Mouse (Mus musculus): ENCODE measurements around the gene Drd4. TPM values are rescaled to one million over a fixed set of nuclear protein-coding genes. Genes with fewer than 3 reads are reported as not detected.

The Drd4 gene
- polyA plus RNA-seq, 1 experiment from 2014 or later = 0.33 TPM

GRCm38 (mm10) chr7:141336296-141336695 is 44.5 kb downstream of the Drd4 start:
- Histone ChIP-seq H3K4me1 (replicated peaks; ENCODE audit: control insufficient read depth, insufficient read depth, low read length) (peaks cover 8% of the 10 kb centered on the region; the same call in 1 of the 2 replicates), H3K9ac (ENCODE audit: low read depth, low read length) (no peak overlapping the region), H3K9me3 (ENCODE audit: control insufficient read depth) (no peaks in the 10 kb centered on the region), H3K27me3 (replicated peaks; ENCODE audit: control insufficient read depth, insufficient read depth, low read length) (no peaks in the 10 kb centered on the region), H3K36me3 (ENCODE audit: control insufficient read depth, insufficient read depth) (peaks cover 23% of the 10 kb centered on the region; the same call in 1 of the 2 replicates), H3K4me2 (replicated peaks; ENCODE audit: low read depth) (no peak overlapping the region), H3K27ac (ENCODE audit: low read depth, low read length) (no peak overlapping the region), H3K4me3 (ENCODE audit: low read depth, low read length) (no peak overlapping the region)
- TF ChIP-seq CTCF (IDR thresholded peaks at IDR 0.05; ENCODE audit: low read depth) = no peak
- 78% methylated on average over 3 of the region's 3 CpGs for WGBS
- no peak for ATAC-seq

GRCm38 (mm10) chr7:141337716-141338416 is 46.1 kb downstream of the Drd4 start:
- ATAC-seq = no peak
- no peak for TF ChIP-seq CTCF (IDR thresholded peaks at IDR 0.05; ENCODE audit: low read depth)
- Histone ChIP-seq H3K9ac (ENCODE audit: low read depth, low read length) (no peak overlapping the region), H3K4me3 (ENCODE audit: low read depth, low read length) (peak overlapping the region; percentile 57; the same call in 1 of the 2 replicates), H3K36me3 (ENCODE audit: control insufficient read depth, insufficient read depth) (peaks cover 27% of the 10 kb centered on the region; the same call in 1 of the 2 replicates), H3K4me1 (replicated peaks; ENCODE audit: control insufficient read depth, insufficient read depth, low read length) (peaks cover 16% of the 10 kb centered on the region; the same call in 1 of the 2 replicates), H3K4me2 (replicated peaks; ENCODE audit: low read depth) (peak overlapping the region; percentile 73), H3K27ac (ENCODE audit: low read depth, low read length) (peak overlapping the region; percentile 98), H3K9me3 (ENCODE audit: control insufficient read depth) (no peaks in the 10 kb centered on the region), H3K27me3 (replicated peaks; ENCODE audit: control insufficient read depth, insufficient read depth, low read length) (no peaks in the 10 kb centered on the region)
- WGBS = 50% methylated on average over 3 of the region's 3 CpGs

GRCm38 (mm10) chr7:141338576-141339131 is 46.8 kb downstream of the Drd4 start, which contains the start of gene Eps8l2:
Eps8l2 (plus strand) TSS chr7:141338880.
- no peaks in the 10 kb centered on the region for H3K27me3 ChIP-seq (replicated peaks; ENCODE audit: control insufficient read depth, insufficient read depth, low read length)
- WGBS = 3% methylated on average over 23 of the region's 23 CpGs
- H3K4me1 ChIP-seq (replicated peaks; ENCODE audit: control insufficient read depth, insufficient read depth, low read length) = peaks cover 19% of the 10 kb centered on the region; the same call in 1 of the 2 replicates
- ATAC-seq = peak; percentile 82
- TF ChIP-seq CTCF (IDR thresholded peaks at IDR 0.05; ENCODE audit: low read depth) = peak; percentile 62
- peak within 1 kb of the TSS; percentile 57 for H3K4me3 ChIP-seq (ENCODE audit: low read depth, low read length)
- peak within 1 kb of the TSS; percentile 82 for H3K9ac ChIP-seq (ENCODE audit: low read depth, low read length)
- no peaks in the 10 kb centered on the region for H3K9me3 ChIP-seq (ENCODE audit: control insufficient read depth)
- peaks cover 24% of the 10 kb centered on the region; the same call in 1 of the 2 replicates for H3K36me3 ChIP-seq (ENCODE audit: control insufficient read depth, insufficient read depth)
- peak within 1 kb of the TSS; percentile 73 for H3K4me2 ChIP-seq (replicated peaks; ENCODE audit: low read depth)
- H3K27ac ChIP-seq (ENCODE audit: low read depth, low read length) = peak within 1 kb of the TSS; percentile 98

- Histone ChIP-seq H3K36me3 (ENCODE audit: control insufficient read depth, insufficient read depth) (peaks cover 18% of the 10 kb centered on the region; the same call in 1 of the 2 replicates), H3K4me3 (ENCODE audit: low read depth, low read length) (peak overlapping the region; percentile 57), H3K9ac (ENCODE audit: low read depth, low read length) (peak overlapping the region; percentile 82), H3K4me1 (replicated peaks; ENCODE audit: control insufficient read depth, insufficient read depth, low read length) (peaks cover 19% of the 10 kb centered on the region; the same call in 1 of the 2 replicates), H3K27me3 (replicated peaks; ENCODE audit: control insufficient read depth, insufficient read depth, low read length) (no peaks in the 10 kb centered on the region), H3K9me3 (ENCODE audit: control insufficient read depth) (no peaks in the 10 kb centered on the region), H3K27ac (ENCODE audit: low read depth, low read length) (peak overlapping the region; percentile 98), H3K4me2 (replicated peaks; ENCODE audit: low read depth) (peak overlapping the region; percentile 73)
- WGBS = 24% methylated on average over 20 of the region's 20 CpGs
- peak; percentile 0; the same call in 1 of the 2 replicates for ATAC-seq
- TF ChIP-seq CTCF (IDR thresholded peaks at IDR 0.05; ENCODE audit: low read depth) = no peak
Observed at GRCm38 (mm10) chr7:141339215-141339920, 47.6 kb downstream of the Drd4 start.

GRCm38 (mm10) chr7:141340023-141340422 is 48.2 kb downstream of the Drd4 start:
- TF ChIP-seq CTCF (IDR thresholded peaks at IDR 0.05; ENCODE audit: low read depth) = no peak
- Histone ChIP-seq H3K9me3 (ENCODE audit: control insufficient read depth) (no peaks in the 10 kb centered on the region), H3K27ac (ENCODE audit: low read depth, low read length) (peak overlapping the region; percentile 98), H3K4me1 (replicated peaks; ENCODE audit: control insufficient read depth, insufficient read depth, low read length) (peaks cover 19% of the 10 kb centered on the region; the same call in 1 of the 2 replicates), H3K36me3 (ENCODE audit: control insufficient read depth, insufficient read depth) (peaks cover 18% of the 10 kb centered on the region; the same call in 1 of the 2 replicates), H3K4me3 (ENCODE audit: low read depth, low read length) (peak overlapping the region; percentile 57), H3K4me2 (replicated peaks; ENCODE audit: low read depth) (peak overlapping the region; percentile 73), H3K27me3 (replicated peaks; ENCODE audit: control insufficient read depth, insufficient read depth, low read length) (no peaks in the 10 kb centered on the region), H3K9ac (ENCODE audit: low read depth, low read length) (peak overlapping the region; percentile 82)
- peak; percentile 54 for ATAC-seq
- 31% methylated on average over 7 of the region's 7 CpGs for WGBS

- peak overlapping the region; percentile 62 for H3K9ac ChIP-seq (ENCODE audit: low read depth, low read length)
- peak overlapping the region; percentile 57 for H3K4me3 ChIP-seq (ENCODE audit: low read depth, low read length)
Observed at GRCm38 (mm10) chr7:141340476-141340875, 48.7 kb downstream of the Drd4 start.

More at GRCm38 (mm10) chr7:141340476-141340875, 48.7 kb downstream of the Drd4 start:
- no peaks in the 10 kb centered on the region for H3K27me3 ChIP-seq (replicated peaks; ENCODE audit: control insufficient read depth, insufficient read depth, low read length)
- H3K9me3 ChIP-seq (ENCODE audit: control insufficient read depth) = no peaks in the 10 kb centered on the region
- peak overlapping the region; percentile 98 for H3K27ac ChIP-seq (ENCODE audit: low read depth, low read length)
- H3K36me3 ChIP-seq (ENCODE audit: control insufficient read depth, insufficient read depth) = peaks cover 18% of the 10 kb centered on the region; the same call in 1 of the 2 replicates
- WGBS = 48% methylated on average over 6 of the region's 6 CpGs
- no peak; the same call in 1 of the 2 replicates for ATAC-seq
- peaks cover 19% of the 10 kb centered on the region; the same call in 1 of the 2 replicates for H3K4me1 ChIP-seq (replicated peaks; ENCODE audit: control insufficient read depth, insufficient read depth, low read length)
- H3K4me2 ChIP-seq (replicated peaks; ENCODE audit: low read depth) = peak overlapping the region; percentile 73
- TF ChIP-seq CTCF (IDR thresholded peaks at IDR 0.05; ENCODE audit: low read depth) = no peak

All from intestine, postnatal 0 days (tissue).